Mouse (Mus musculus): ENCODE data around the gene Mfap1a.
"Not testable (repeated sequence)": the region's sequence is repeated elsewhere in the genome, so short reads cannot be mapped to it uniquely, and the experiment has no call there.

The Mfap1a gene

GRCm38 (mm10) chr2:121474180-121474535 lies 32.3 kb downstream of the Mfap1a start:
- DNase-seq (ENCODE audit: low spot score) = no peak

- peak; percentile 48 for DNase-seq (ENCODE audit: low spot score)
Observed at GRCm38 (mm10) chr2:121473301-121474179, 32.9 kb downstream of the Mfap1a start, which contains the start of gene Mfap1b. Gene Mfap1b, minus strand, starts transcription at chr2:121474067.

- DNase-seq (ENCODE audit: low spot score) = not testable (repeated sequence)
Observed at GRCm38 (mm10) chr2:121472783-121473182, 33.7 kb downstream of the Mfap1a start.

GRCm38 (mm10) chr2:121468982-121469381 lies 37.5 kb downstream of the Mfap1a start:
- DNase-seq (ENCODE audit: low spot score) = not testable (repeated sequence)

- no peak for DNase-seq (ENCODE audit: low spot score)
Observed at GRCm38 (mm10) chr2:121460071-121460470, 46.4 kb downstream of the Mfap1a start.

GRCm38 (mm10) chr2:121456692-121457642 lies 49.5 kb downstream of the Mfap1a start, which contains the start of gene Serinc4:
Gene Serinc4, minus strand, starts transcription at chr2:121456781.
- DNase-seq (ENCODE audit: low spot score) = peak; percentile 76

- no peak for DNase-seq (ENCODE audit: low spot score)
Observed at GRCm38 (mm10) chr2:121455534-121455933, 50.9 kb downstream of the Mfap1a start.

- DNase-seq (ENCODE audit: low spot score) = no peak
Observed at GRCm38 (mm10) chr2:121453917-121454316, 52.5 kb downstream of the Mfap1a start.

GRCm38 (mm10) chr2:121452990-121453389 lies 53.5 kb downstream of the Mfap1a start, which contains the start of gene Hypk:
Gene Hypk, plus strand, starts transcription at chr2:121453290.
- no peak for DNase-seq (ENCODE audit: low spot score)

GRCm38 (mm10) chr2:121452361-121452760 lies 54.1 kb downstream of the Mfap1a start:
- no peak for DNase-seq (ENCODE audit: low spot score)

- DNase-seq (ENCODE audit: low spot score) = no peak
Observed at GRCm38 (mm10) chr2:121450093-121450492, 56.4 kb downstream of the Mfap1a start.

- DNase-seq (ENCODE audit: low spot score) = no peak
Observed at GRCm38 (mm10) chr2:121449545-121450011, 56.9 kb downstream of the Mfap1a start.

- DNase-seq (ENCODE audit: low spot score) = peak; percentile 95
Observed at GRCm38 (mm10) chr2:121448739-121449535, 57.5 kb downstream of the Mfap1a start, which contains the start of gene Serf2. Gene Serf2, plus strand, starts transcription at chr2:121449195.

- DNase-seq (ENCODE audit: low spot score) = peak; percentile 17
Observed at GRCm38 (mm10) chr2:121448136-121448535, 58.3 kb downstream of the Mfap1a start.

- DNase-seq (ENCODE audit: low spot score) = no peak
Observed at GRCm38 (mm10) chr2:121447006-121447405, 59.5 kb downstream of the Mfap1a start.

GRCm38 (mm10) chr2:121446506-121446905 lies 60.0 kb downstream of the Mfap1a start:
- no peak for DNase-seq (ENCODE audit: low spot score)

GRCm38 (mm10) chr2:121445117-121445516 lies 61.3 kb downstream of the Mfap1a start:
- DNase-seq (ENCODE audit: low spot score) = no peak

GRCm38 (mm10) chr2:121444178-121444577 lies 62.3 kb downstream of the Mfap1a start, which contains the start of gene Ell3:
Gene Ell3, minus strand, starts transcription at chr2:121444278.
- DNase-seq (ENCODE audit: low spot score) = no peak

- no peak for DNase-seq (ENCODE audit: low spot score)
Observed at GRCm38 (mm10) chr2:121443068-121443349, 63.5 kb downstream of the Mfap1a start.

- DNase-seq (ENCODE audit: low spot score) = peak; percentile 38
Observed at GRCm38 (mm10) chr2:121442259-121443067, 64.0 kb downstream of the Mfap1a start.

Data from ovary, postnatal 14 days (tissue).